18 mouse cellular contexts compared by ENCODE assay signal in genomic region chr1:19388864-19389505, GRCm38 (mm10).
A peak's percentile ranks its signal among the peaks of the same experiment; 100 is the strongest.
DNase-seq lines count a peak whose midpoint lies in the region; ATAC-seq lines count a peak whose summit lies in the region.
"Had no signal": no experiment of that assay in that cellular context is flagged by ENCODE, and none has a peak within 500 bp of the region (broad histone marks: within the 10 kb centered on the region; RNA-seq: fewer than 3 reads in every experiment).

No protein-coding gene starts in this region.

- no peak overlapping the region for H3K4me2 ChIP-seq in kidney, embryonic 16.5 days (replicated peaks; ENCODE audit: low read depth, low read length)
- H3K4me2 ChIP-seq: heart, embryonic 13.5 days; hindbrain, embryonic 12.5 days; stomach, embryonic 15.5 days had no signal

- intact Hi-C loops in heart, postnatal 25 days (cut with DNase I) = no loop called here

- no peak; the same call in 1 of the 2 replicates for ATAC-seq in kidney, embryonic 16.5 days (ENCODE audit: low FRiP score, low TSS enrichment)

- no peaks in the 10 kb centered on the region for H3K36me3 ChIP-seq in kidney, embryonic 16.5 days (ENCODE audit: insufficient read depth, low read length)
- H3K36me3 ChIP-seq: heart, embryonic 13.5 days; hindbrain, embryonic 12.5 days; stomach, embryonic 15.5 days had no signal

- 0 out of 2 replicates have a peak, but pooled peaks cover 5% of the 10 kb centered on the region for H3K4me1 ChIP-seq in kidney, embryonic 16.5 days (ENCODE audit: insufficient read depth, low read length)
- H3K4me1 ChIP-seq: hindbrain, embryonic 12.5 days; stomach, embryonic 15.5 days had no signal

- H3K9ac ChIP-seq in kidney, embryonic 16.5 days (replicated peaks; ENCODE audit: low read length) = no peak overlapping the region
- H3K9ac ChIP-seq: heart, embryonic 13.5 days; hindbrain, embryonic 12.5 days; stomach, embryonic 15.5 days had no signal

- no peak overlapping the region for H3K4me3 ChIP-seq in kidney, embryonic 16.5 days (ENCODE audit: low read length)
- H3K4me3 ChIP-seq: heart, embryonic 13.5 days; hindbrain, embryonic 12.5 days; stomach, embryonic 15.5 days had no signal

- H3K27ac ChIP-seq in kidney, embryonic 16.5 days (ENCODE audit: low read length) = 0 out of 2 replicates have a peak overlapping the region, but pooled peaks have one; percentile 43
- H3K27ac ChIP-seq: heart, embryonic 13.5 days; hindbrain, embryonic 12.5 days; stomach, embryonic 15.5 days had no signal

- WGBS in kidney, embryonic 16.5 days = 56% methylated on average over 1 of the region's 1 CpGs

- no peaks in the 10 kb centered on the region for H3K27me3 ChIP-seq in kidney, embryonic 16.5 days (ENCODE audit: insufficient read depth, low read length)
- H3K27me3 ChIP-seq: heart, embryonic 13.5 days; hindbrain, embryonic 12.5 days; stomach, embryonic 15.5 days had no signal

- H3K9me3 ChIP-seq in kidney, embryonic 16.5 days (ENCODE audit: low read length) = no peaks in the 10 kb centered on the region
- H3K9me3 ChIP-seq: heart, embryonic 13.5 days; hindbrain, embryonic 12.5 days; stomach, embryonic 15.5 days had no signal

- peak; percentile 56 for DNase-seq in heart, adult 11 months
- no peak for DNase-seq in heart, postnatal 25 days (ENCODE audit: low spot score)
- no peak for DNase-seq in kidney, postnatal 25 days
- peak; percentile 8 for DNase-seq in brain, adult 2 months (ENCODE audit: low read depth, low spot score)
- DNase-seq in kidney, postnatal 14 days = peak; percentile 44
- DNase-seq in layer of hippocampus, adult 18-20 months (ENCODE audit: low spot score in 2 of 2) = no peak
- DNase-seq: cerebellum, postnatal 14 days; embryo, embryonic 11 days; gastrocnemius, postnatal 36 days; left cerebral cortex, postnatal 4 days; lung, adult 2 months; lung, postnatal 36 days; right cerebral cortex, postnatal 14 days; thymus, postnatal 25 days had no signal

Comparison
In these comparisons a context has a peak if more than half of its experiments do, and no peak if none do; other contexts are left out.
1. DNase-seq: peak in heart, adult 11 months (single experiment), brain, adult 2 months (single experiment) and kidney, postnatal 14 days (single experiment); none in heart, postnatal 25 days (single experiment), kidney, postnatal 25 days (0 of 2) and layer of hippocampus, adult 18-20 months (0 of 2).